Mouse (Mus musculus) urinary bladder, postnatal 25 days (tissue): Measurements from ENCODE around the gene Otud3.
"Not testable (repeated sequence)": the region's sequence is repeated elsewhere in the genome, so short reads cannot be mapped to it uniquely, and the experiment has no call there.

Experiments
- DNase-seq: peaks from one replicate; pipeline ENCODE4 v3.0.0; 2022; ENCODE audit warnings: low spot score

Otud3 gene

DNA sequence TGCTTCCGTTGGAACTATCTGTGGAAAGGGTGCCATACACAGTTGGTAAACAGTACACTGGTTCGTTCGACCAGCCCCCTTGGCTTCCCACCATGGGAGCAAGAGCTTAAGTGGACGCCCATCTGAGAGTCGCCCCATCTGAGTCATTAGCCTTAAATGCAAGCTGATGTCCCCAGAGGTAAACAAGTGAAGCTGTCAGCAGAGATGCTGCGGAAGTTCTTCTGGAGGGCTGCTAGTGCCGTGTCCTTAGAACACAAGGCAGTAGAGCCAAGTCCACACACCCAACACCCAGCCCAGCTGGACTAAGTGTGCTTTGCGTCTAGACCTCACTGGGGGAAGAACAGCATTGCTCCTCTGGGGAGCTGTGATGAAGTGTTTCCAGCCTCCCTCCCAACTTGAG lies 24.1 kb downstream of the Otud3 start:
- no peak for DNase-seq

DNA sequence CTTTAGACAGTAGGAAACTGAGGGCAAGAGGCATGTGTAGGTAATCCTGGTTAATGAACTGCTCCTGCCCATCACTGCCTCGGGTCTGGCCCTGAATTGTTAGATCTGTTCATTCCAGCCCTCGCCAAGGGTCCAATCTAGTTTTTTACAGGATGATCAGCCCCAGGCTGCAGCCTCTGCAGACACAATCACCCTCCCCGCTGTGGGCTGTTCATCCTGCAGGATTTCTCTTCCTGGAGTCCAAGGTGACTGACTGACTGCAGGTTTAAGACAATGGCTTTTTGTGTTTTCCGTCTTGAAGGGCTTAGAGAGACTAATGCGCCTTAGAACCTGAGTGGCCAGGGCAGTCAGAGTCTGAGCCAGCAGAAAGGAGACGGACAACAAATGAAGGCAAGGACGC lies 24.6 kb downstream of the Otud3 start:
- DNase-seq = no peak

DNA sequence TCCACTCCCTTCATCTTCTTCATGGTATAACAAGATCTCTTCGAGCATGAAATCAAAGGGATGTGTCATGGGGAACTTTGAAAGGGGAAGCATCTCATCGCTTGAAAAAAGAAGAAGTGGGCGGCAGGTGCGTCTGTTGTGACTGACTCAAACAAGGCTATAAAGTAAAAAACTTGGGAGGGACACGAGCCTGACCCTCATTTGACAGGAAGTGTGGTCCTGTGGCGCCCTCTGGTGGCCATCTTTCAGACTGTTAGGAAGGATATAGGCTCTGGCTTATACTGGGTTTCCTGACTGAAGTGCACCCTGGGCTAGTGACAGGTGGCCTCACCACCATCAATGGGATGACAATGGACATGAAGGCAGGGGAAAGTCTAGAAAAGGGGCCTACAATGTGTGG lies 29.5 kb downstream of the Otud3 start:
- DNase-seq = peak; percentile 87

DNA sequence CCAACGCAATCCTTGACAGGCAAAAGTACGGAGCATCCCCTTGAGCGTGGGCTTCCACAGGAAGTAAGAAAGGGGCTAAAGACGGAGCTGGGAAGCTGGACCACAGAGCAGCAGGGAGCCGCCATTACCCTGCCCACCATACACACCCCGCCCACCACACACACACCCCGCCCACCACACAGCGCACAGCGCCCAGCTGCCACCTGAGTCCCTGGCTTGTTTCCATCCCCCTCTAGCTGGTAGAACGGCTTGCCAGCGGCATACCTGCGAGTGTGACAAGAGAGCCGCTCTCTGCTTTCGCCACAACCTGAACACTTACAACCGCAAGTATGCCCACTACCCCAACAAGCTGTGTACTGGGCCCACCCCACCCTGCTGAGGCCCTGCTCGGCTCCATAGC lies 31.6 kb downstream of the Otud3 start:
- no peak for DNase-seq

DNA sequence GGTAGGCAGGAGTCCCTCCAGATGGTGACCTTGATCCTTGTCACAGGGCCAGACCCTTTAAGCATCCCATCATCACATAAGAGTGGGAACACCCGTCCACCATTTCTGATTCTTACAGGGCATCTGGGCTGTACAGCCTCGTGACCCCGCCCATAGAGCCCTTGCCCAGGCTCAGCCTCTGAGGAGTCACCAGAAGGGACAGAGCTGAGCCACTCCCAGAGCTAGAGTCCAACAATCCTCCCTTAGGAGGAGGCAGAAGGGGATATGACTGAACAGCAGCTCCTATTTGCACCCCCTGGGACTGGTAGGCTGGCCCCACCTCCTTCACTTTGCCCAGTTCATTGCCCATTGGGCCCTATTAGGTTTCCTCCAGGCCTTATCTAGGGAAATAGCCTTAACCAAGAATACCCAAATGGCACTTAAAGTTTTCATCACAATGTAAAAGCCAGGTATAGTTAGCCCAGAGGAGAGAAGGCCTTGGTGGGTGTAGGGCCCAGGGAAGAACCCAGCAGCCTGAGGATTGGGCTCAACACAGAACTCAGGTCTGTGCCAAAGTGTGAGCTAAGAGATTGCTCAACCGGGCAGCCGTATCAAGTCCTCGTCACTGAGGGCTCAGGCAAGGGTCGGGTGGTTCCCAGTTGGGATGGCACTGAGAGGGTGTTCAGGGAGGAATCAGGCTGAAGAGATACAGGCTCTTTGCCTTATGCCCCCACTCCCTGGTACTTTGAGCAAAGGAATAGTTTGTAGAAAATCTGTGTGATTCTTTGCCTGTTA lies 32.7 kb downstream of the Otud3 start:
- no peak for DNase-seq

DNA sequence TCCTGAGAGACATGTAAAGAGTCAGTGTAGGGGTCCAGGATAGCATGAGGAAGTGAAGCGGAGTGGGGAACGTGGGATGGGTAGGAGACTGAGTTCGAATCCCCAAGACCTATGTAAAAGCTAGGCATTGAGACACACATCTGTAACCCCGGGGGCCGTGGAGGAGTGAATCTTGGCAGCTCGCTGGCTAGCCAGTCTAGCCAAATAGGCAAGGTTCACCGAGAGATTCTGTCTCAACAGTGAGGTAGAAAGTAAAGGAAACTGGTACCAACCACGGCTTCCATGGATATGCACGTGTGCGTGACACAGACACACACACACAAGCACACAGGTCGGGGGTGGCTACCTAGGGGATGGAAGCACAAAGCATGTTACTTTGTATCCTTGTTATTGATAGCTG lies 33.9 kb downstream of the Otud3 start:
- no peak for DNase-seq

DNA sequence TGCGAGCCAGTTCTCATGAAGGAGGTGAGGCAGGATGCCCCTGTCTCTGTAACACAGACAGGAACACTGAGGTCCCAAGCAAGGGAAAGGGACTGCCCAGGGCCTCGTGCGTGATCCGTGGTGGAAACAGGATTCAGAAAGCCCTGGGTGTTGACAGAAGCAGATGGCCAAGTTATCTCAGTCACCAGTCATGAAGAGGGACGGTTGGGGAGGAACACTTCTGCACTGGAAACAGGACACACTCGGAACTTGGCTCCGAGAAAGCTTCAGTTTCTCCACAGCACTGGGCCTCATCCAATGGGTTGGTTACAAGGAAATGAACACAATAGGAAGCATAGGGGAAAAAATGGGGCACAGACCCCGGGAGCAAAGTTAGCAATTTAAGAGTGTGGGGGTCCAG lies 35.0 kb downstream of the Otud3 start:
- DNase-seq = no peak

DNA sequence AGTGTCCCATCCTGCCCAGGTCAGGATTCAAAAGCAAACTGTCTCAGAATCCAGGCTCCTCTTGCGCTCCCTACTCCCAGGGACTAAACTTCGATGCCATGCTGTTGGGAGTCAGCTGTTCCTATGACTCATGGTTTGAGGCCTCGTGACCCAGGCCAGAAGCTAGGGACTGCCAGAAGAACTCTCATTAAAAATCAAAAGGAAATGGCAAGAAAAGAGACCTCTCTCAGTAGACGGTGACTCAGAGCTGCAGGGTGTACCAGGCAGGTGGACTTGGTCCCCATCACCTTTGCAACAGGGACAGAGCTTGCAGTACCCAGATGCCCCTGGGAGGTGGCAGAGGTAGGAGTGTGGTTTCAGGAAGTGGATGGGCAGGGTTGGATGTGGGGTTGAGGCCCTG lies 36.0 kb downstream of the Otud3 start, which contains the start of gene Pla2g2e:
Gene Pla2g2e (plus strand): TSS at position 212 of the 400 bp plus-strand sequence.
- DNase-seq = no peak

DNA sequence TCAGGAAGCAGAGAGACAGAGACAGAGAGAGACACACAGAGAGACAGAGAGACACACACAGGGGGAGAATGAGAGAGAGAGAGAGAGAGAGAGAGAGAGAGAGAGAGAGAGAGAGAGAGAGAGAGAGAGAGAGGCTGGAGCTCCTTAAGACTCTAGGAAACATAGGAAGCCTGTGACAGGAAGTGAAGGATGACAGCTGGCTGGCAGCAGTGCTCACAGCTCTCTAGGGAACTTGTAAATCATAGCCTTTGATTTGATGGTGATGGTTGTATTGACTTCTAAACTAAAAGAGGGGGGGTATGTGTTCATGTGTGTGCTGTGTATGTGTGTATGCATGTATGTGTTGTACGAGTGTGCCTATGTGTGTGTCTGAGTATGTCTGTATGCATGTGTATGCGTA lies 37.8 kb downstream of the Otud3 start:
- no peak for DNase-seq

DNA sequence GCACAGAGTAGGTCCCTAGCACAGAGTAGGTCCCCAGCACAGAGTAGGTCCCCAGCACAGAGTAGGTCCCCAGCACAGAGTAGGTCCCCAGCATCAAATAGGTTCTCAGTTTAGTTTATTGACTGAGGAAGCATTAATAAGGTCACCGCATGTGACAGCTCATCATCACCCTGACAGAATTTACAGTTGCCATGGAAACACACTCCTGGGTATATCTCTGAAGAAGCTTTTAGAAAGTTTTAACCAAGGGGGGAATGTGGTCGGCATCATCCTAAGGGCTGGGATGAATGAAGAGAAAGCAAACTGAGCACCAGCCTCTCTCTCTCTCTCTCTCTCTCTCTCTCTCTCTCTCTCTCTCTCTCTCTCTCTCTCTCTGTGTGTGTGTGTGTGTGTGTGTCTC lies 38.5 kb downstream of the Otud3 start:
- DNase-seq = not testable (repeated sequence)

DNA sequence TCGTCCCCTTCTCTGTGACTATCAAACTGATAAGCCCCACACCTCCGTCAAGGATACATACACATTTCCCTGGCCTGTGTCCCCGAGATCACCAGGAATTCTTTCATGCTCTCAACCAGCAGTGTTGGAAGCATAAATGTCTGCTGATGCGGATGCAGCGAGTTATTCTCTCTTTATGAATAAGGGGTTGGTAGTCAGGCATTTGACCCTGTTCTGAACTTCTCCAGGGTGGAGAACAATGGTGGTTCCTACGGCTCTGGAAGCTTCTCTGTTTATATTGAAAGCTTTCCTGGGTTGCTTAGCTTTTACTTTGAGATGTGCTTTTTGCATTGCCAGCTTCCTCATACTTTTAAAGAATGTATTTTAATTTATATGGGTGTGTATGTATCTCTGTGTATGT lies 39.9 kb downstream of the Otud3 start, which contains the start of gene Gm13030:
Gene Gm13030 (minus strand): TSS at position 101 of the 400 bp plus-strand sequence.
- no peak for DNase-seq

DNA sequence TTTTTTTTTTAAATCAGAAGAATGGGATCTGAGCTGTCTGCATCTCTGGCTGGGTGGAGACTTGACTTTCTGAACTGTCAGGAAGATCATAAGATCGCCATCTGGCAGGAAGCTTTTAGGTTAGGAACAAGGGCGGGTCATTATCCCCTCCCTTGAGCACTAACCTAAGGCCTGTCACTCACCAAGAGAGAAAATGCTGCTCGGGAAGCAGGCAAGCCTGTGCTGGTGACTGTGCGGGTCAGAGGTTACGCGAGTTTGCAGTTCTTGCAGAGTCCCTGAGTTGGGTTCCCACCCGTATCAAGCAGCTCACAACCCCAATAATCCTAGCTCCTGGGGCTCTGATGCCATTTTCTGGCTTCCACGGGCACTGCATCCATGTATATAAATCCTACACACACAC lies 45.1 kb downstream of the Otud3 start:
- no peak for DNase-seq

DNA sequence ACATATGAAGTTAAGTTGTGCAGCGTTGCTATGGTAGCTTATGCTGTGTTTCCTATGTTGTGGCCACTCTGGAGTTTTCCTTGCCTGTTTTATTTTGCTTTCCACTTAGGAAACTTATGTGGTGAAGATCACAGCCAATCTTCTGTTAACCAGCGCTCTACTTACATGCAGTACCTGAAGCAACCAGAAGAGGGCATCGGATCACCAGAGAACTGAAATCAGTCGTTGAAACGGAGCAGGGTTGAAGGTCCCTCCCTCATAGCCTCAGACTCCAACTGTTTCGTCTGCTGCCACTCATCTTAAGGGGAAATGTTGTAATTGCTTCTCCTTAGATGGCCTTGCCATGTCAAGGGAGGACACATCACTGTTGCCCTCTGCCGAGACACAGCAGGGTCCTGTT lies 47.3 kb downstream of the Otud3 start:
- peak; percentile 79 for DNase-seq

DNA sequence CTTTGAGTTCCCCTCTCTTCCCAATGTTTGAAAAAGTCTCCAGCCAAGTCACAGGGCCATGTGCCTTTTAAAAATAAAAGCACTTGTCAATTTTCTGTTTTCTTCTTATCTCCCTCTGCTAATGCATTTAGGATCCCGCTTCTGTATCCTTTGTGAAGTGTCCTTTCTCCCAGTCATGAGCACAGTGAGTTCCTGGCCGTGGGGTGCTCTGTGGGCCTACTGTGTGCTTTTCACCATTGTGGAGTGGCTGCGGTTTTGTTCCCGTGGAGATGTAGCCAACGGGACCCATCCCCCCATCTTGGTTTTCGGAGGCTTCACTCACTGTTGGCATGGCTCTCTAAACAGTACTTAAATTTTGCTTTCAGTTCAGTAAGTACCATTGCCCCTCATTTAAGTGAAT lies 47.8 kb downstream of the Otud3 start:
- no peak for DNase-seq

DNA sequence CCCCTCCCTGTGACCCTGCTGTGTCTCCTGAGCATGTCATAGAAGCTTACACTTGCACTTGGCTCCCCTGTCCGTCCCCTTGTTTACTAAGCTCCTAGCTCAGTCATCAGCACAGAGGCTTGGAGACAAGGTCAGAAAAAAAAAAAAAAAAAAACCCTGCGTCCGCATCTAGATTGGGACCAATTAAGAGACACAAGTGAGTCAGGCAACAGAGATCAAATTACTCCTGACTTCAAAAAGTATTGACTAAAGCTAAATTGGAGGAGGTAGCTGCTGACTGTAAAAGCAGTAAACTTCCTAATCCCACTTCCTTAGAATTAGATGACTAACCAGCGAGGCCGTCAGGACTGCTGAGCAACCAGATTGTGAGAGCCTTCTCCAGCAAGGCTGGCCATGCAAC lies 48.7 kb downstream of the Otud3 start:
- DNase-seq = no peak

DNA sequence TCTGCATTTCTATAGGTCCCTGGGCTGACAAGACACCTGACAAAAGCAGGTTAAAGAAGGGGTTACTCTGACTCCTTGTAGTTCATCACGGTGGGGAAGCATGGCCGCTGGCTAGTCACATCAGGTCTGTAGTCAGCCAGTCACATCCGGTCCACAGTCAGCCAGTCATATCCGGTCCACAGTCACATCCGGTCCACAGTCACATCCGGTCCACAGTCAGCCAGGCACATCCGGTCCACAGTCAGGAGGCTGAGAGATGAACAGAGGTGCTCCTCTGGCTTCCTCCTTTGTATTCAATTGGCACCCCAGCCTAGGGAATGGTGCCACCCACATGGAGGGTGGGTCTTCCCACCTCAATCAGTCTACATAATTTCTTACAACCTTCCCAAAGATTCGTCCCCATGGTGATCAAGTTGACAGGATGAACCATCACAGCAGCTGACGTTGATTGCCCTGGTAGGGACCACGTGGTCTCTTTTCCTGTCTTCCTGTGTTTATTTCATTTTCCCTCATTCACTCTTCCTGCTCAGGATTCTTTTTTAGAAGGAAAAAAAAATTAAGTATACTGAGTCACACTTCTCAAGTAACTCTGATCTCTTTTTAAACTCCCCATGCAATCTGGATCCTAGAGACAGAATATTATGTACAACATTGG lies 50.3 kb downstream of the Otud3 start, which contains the start of gene Pla2g5:
Gene Pla2g5 (minus strand): TSS at position 139 of the 655 bp plus-strand sequence.
- DNase-seq = no peak

DNA sequence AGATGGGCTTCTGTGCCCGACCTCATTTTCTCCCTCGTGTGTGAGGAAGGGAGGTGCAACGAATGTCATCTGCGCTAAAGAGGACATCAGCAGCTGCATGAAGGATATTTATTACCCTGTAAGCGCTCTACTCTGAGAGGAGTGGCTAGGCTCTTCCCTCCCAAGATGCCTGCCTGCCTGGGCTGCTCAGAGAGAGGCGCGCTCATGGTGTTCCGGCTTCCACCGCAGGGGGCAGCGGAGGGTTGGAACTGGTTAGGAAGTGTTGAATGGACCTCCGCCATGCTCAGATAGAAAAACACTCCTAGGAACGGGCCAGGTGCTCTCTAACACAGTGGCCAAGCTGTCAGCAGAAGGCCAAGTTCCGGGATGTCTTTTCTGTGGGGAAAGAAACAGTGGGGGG lies 54.0 kb downstream of the Otud3 start:
- DNase-seq = peak; percentile 67

DNA sequence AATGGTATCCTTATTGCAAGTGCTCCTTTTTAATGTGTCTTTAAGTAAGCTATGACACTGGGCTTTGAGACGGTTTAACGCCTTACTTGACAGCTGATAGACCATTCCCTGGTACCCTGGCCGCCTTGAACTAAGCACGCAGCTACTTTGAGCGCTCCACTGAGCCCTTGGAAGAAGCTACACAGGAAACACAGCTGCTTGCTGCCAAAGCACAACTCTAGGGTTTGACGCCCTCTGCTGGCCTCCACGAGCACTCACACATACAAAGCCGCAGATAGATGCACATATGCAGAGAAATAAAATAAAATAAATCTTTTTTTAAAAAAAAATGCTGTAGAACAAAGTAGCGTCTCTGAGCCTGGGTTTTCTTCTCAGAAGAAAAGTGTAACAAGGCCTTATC lies 54.5 kb downstream of the Otud3 start:
- DNase-seq = no peak

DNA sequence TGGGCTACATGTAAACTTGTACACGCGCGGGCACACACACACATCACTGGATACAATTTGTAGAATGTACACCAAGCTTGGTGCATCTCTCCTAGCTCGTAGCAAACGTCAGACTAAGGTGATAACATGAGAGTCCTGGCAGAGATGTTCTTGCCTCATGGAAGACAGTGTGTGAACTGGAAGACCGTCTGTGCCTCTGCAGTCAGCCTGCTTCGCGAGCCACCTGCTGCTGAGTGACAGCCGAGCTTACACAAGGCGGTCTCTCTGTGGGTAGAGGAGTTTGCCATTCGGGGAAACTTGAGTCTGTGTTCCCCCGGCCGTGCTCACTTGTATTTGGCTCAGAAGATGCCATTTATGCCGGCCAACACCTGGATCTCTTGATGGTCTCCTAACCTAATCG lies 55.3 kb downstream of the Otud3 start:
- no peak for DNase-seq

DNA sequence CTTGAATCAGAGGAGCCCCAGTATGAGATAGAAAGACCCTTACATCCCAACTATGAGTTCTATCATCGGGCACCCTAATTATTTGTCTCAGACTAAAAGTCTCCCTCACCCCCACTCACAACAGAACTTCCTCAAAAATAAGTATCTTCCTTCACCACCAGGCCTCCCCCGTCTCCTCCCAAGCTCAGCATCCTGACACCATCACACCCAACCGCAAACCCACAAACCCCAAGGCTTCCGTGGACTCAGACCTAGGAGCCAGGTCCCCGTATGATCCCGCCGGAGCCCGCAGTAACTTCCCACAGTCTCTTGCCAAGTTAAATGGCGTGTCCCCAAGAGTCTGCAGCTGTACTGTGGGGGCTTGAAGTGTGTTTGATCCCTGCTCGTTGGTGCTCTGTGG lies 56.2 kb downstream of the Otud3 start:
- DNase-seq = no peak

DNA sequence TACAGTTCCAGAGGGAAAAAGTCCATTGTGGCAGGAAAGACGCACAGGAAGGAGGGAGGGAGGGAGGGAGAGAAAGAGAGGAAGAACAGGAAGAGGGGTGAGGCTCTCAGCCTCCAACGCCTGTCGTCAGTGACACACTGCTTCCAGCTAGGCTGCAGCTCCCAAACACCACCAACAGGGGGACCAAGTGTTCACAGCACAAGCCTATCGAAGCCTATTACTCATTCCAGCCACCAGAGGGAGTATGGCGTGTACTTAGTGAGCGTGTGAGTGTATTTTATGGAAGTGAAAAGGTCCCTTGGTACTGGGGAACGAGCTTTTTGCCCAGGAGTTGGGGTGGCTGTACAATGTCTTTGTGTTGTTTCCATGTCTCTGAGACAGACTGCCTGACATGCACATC lies 57.3 kb downstream of the Otud3 start:
- DNase-seq = peak; percentile 47

DNA sequence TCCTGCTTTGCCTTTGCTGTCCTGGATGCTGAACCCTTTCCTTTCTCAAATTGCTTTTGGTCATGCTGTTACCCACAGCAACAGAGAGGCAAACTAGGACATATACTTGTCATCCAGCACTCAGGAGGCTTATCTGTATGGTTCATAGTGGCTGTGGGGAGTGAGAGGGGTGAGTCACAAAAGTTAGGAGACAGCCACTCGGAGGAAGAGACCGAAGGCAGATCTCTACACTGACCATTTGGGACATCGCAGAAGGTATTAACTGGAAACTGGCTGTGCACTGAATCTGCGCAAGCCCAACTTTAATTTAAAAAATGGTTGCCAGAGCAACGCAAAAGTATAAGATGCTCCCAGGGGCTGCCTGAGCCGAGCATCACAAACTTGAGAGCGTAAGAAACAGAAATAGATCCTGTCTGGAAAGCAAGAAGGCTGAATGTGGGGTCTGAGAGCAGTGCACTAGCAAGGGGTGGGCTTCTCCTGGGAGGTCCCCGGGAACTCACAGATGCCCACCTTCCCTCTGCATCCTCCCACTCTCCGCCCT lies 58.6 kb downstream of the Otud3 start:
- DNase-seq = no peak

DNA sequence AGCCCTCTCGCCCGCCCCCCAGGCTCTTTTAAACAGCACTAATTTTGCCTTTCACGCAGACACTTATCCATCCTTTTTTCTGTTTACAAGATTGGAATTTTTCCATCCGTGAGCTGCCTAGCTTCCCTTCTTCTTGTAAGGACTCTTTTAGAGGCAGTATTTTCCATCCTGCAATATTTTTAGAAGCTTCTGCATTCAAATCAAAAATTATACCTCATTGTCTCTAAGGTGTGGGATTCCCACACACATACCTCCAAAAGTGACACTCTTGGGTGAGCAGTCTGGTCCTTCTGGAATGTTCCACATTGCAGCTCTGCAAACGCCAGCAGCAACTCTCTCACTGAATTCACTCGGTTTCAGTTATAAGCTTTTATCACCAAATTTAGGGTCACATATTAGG lies 60.8 kb downstream of the Otud3 start:
- DNase-seq = no peak
